Mouse (Mus musculus): ENCODE measurements around the gene Klk8. TPM values are rescaled to one million over a fixed set of nuclear protein-coding genes. Genes with fewer than 3 reads are reported as not detected.

The Klk8 gene
- polyA plus RNA-seq, 2 experiments, result 18.4 to 34.7 TPM

GRCm38 (mm10) chr7:43780746-43781145 is 16.6 kb upstream of the Klk8 start, which contains the start of gene Klk10:
Klk10 (plus strand) TSS chr7:43781035.
- H3K27me3 ChIP-seq (ENCODE audit: control insufficient read depth, insufficient read depth, low read length), result no peaks in the 10 kb centered on the region; the same call in 1 of the 2 replicates
- no peak within 1 kb of the TSS for H3K4me2 ChIP-seq (replicated peaks; ENCODE audit: low read depth, low read length, severe bottlenecking)
- ATAC-seq (ENCODE audit: low FRiP score, low read depth) (no peak), DNase-seq (ENCODE audit: low spot score) (no peak)
- H3K4me3 ChIP-seq (replicated peaks; ENCODE audit: low read length), result no peak within 1 kb of the TSS
- no peaks in the 10 kb centered on the region for H3K4me1 ChIP-seq (ENCODE audit: control insufficient read depth, insufficient read depth, low read length)
- H3K9me3 ChIP-seq (ENCODE audit: control insufficient read depth, low read length), result no peaks in the 10 kb centered on the region
- whole genome bisulfite sequencing, result 42% methylated on average over 5 of the region's 5 CpGs
- no peaks in the 10 kb centered on the region for H3K36me3 ChIP-seq (ENCODE audit: control insufficient read depth, insufficient read depth, low read length)
- TF ChIP-seq POLR2A (IDR thresholded peaks at IDR 0.05; ENCODE audit: borderline replicate concordance, extremely low read depth, insufficient read depth, insufficient read length), result no peak
- H3K9ac ChIP-seq (ENCODE audit: low read depth, low read length, severe bottlenecking), result no peak within 1 kb of the TSS
- no peak within 1 kb of the TSS for H3K27ac ChIP-seq (replicated peaks; ENCODE audit: low read depth, low read length)

GRCm38 (mm10) chr7:43781541-43781940 is 15.8 kb upstream of the Klk8 start:
- H3K9me3 ChIP-seq (ENCODE audit: control insufficient read depth, low read length), result no peaks in the 10 kb centered on the region
- H3K4me3 ChIP-seq (replicated peaks; ENCODE audit: low read length), result no peak overlapping the region
- WGBS, result 75% methylated on average over 11 of the region's 11 CpGs
- H3K9ac ChIP-seq (ENCODE audit: low read depth, low read length, severe bottlenecking), result no peak overlapping the region
- TF ChIP-seq POLR2A (IDR thresholded peaks at IDR 0.05; ENCODE audit: borderline replicate concordance, extremely low read depth, insufficient read depth, insufficient read length), result no peak
- H3K27me3 ChIP-seq (ENCODE audit: control insufficient read depth, insufficient read depth, low read length), result no peaks in the 10 kb centered on the region; the same call in 1 of the 2 replicates
- H3K4me1 ChIP-seq (ENCODE audit: control insufficient read depth, insufficient read depth, low read length), result no peaks in the 10 kb centered on the region
- H3K4me2 ChIP-seq (replicated peaks; ENCODE audit: low read depth, low read length, severe bottlenecking), result no peak overlapping the region
- ATAC-seq (ENCODE audit: low FRiP score, low read depth), result no peak
- no peak for DNase-seq (ENCODE audit: low spot score)
- H3K36me3 ChIP-seq (ENCODE audit: control insufficient read depth, insufficient read depth, low read length), result no peaks in the 10 kb centered on the region
- no peak overlapping the region for H3K27ac ChIP-seq (replicated peaks; ENCODE audit: low read depth, low read length)

GRCm38 (mm10) chr7:43782275-43783265 is 14.8 kb upstream of the Klk8 start:
- no peaks in the 10 kb centered on the region; the same call in 1 of the 2 replicates for H3K27me3 ChIP-seq (ENCODE audit: control insufficient read depth, insufficient read depth, low read length)
- H3K27ac ChIP-seq (replicated peaks; ENCODE audit: low read depth, low read length), result no peak overlapping the region
- DNase-seq (ENCODE audit: low spot score), result peak; percentile 77
- 6% methylated on average over 36 of the region's 36 CpGs for WGBS
- peak overlapping the region; percentile 47; the same call in 1 of the 2 replicates for H3K9ac ChIP-seq (ENCODE audit: low read depth, low read length, severe bottlenecking)
- H3K4me2 ChIP-seq (replicated peaks; ENCODE audit: low read depth, low read length, severe bottlenecking), result peak overlapping the region; percentile 52
- no peaks in the 10 kb centered on the region for H3K36me3 ChIP-seq (ENCODE audit: control insufficient read depth, insufficient read depth, low read length)
- H3K9me3 ChIP-seq (ENCODE audit: control insufficient read depth, low read length), result no peaks in the 10 kb centered on the region
- peak overlapping the region; percentile 26 for H3K4me3 ChIP-seq (replicated peaks; ENCODE audit: low read length)
- ATAC-seq (ENCODE audit: low FRiP score, low read depth), result peak; percentile 68
- no peaks in the 10 kb centered on the region for H3K4me1 ChIP-seq (ENCODE audit: control insufficient read depth, insufficient read depth, low read length)
- TF ChIP-seq POLR2A (IDR thresholded peaks at IDR 0.05; ENCODE audit: borderline replicate concordance, extremely low read depth, insufficient read depth, insufficient read length), result no peak

- Histone ChIP-seq H3K4me2 (replicated peaks; ENCODE audit: low read depth, low read length, severe bottlenecking) (no peak overlapping the region), H3K27me3 (ENCODE audit: control insufficient read depth, insufficient read depth, low read length) (no peaks in the 10 kb centered on the region; the same call in 1 of the 2 replicates), H3K4me1 (ENCODE audit: control insufficient read depth, insufficient read depth, low read length) (no peaks in the 10 kb centered on the region), H3K36me3 (ENCODE audit: control insufficient read depth, insufficient read depth, low read length) (no peaks in the 10 kb centered on the region), H3K9ac (ENCODE audit: low read depth, low read length, severe bottlenecking) (no peak overlapping the region), H3K4me3 (replicated peaks; ENCODE audit: low read length) (no peak overlapping the region), H3K27ac (replicated peaks; ENCODE audit: low read depth, low read length) (no peak overlapping the region), H3K9me3 (ENCODE audit: control insufficient read depth, low read length) (no peaks in the 10 kb centered on the region)
- DNase-seq (ENCODE audit: low spot score) (no peak), ATAC-seq (ENCODE audit: low FRiP score, low read depth) (no peak)
- TF ChIP-seq POLR2A (IDR thresholded peaks at IDR 0.05; ENCODE audit: borderline replicate concordance, extremely low read depth, insufficient read depth, insufficient read length), result no peak
- WGBS, result 88% methylated on average over 1 of the region's 1 CpGs
Observed at GRCm38 (mm10) chr7:43785286-43785685, 12.1 kb upstream of the Klk8 start.

GRCm38 (mm10) chr7:43788096-43788495 is 9.3 kb upstream of the Klk8 start:
- Histone ChIP-seq H3K27me3 (ENCODE audit: control insufficient read depth, insufficient read depth, low read length) (no peaks in the 10 kb centered on the region), H3K4me2 (replicated peaks; ENCODE audit: low read depth, low read length, severe bottlenecking) (no peak overlapping the region), H3K9ac (ENCODE audit: low read depth, low read length, severe bottlenecking) (no peak overlapping the region), H3K4me1 (ENCODE audit: control insufficient read depth, insufficient read depth, low read length) (no peaks in the 10 kb centered on the region), H3K9me3 (ENCODE audit: control insufficient read depth, low read length) (no peaks in the 10 kb centered on the region), H3K27ac (replicated peaks; ENCODE audit: low read depth, low read length) (no peak overlapping the region), H3K36me3 (ENCODE audit: control insufficient read depth, insufficient read depth, low read length) (no peaks in the 10 kb centered on the region), H3K4me3 (replicated peaks; ENCODE audit: low read length) (no peak overlapping the region)
- no peak for ATAC-seq (ENCODE audit: low FRiP score, low read depth)
- WGBS, result 69% methylated on average over 3 of the region's 3 CpGs
- no peak for DNase-seq (ENCODE audit: low spot score)
- no peak for TF ChIP-seq POLR2A (IDR thresholded peaks at IDR 0.05; ENCODE audit: borderline replicate concordance, extremely low read depth, insufficient read depth, insufficient read length)
